Mouse (Mus musculus): ENCODE results near the gene Camta1. TPM values are rescaled to one million over a fixed set of nuclear protein-coding genes. Genes with fewer than 3 reads are reported as not detected.

Gene Camta1
- polyA plus RNA-seq, 1 experiment from 2014 or later = 61.9 TPM

- WGBS = 73% methylated on average over 4 of the region's 4 CpGs
Observed at GRCm38 (mm10) chr4:151655227-151655626, 206.4 kb downstream of the Camta1 start.

GRCm38 (mm10) chr4:151642418-151642817 is 219.3 kb downstream of the Camta1 start:
- H3K9ac ChIP-seq (ENCODE audit: low read length) = no peak overlapping the region
- no peak overlapping the region for H3K4me3 ChIP-seq (ENCODE audit: low read depth, low read length)
- TF ChIP-seq EP300 (optimal IDR thresholded peaks at IDR 0.05) (no peak), CTCF (IDR thresholded peaks at IDR 0.05; ENCODE audit: low read depth) (no peak)
- no peak overlapping the region for H3K4me2 ChIP-seq (replicated peaks; ENCODE audit: low read depth)
- no peaks in the 10 kb centered on the region for H3K9me3 ChIP-seq (ENCODE audit: control insufficient read depth, low read length)
- H3K36me3 ChIP-seq (ENCODE audit: control insufficient read depth, insufficient read depth, low read length) = no peaks in the 10 kb centered on the region
- ATAC-seq (ENCODE audit: low FRiP score, low TSS enrichment) = no peak
- 91% methylated on average over 2 of the region's 2 CpGs for WGBS
- H3K27ac ChIP-seq (replicated peaks) = no peak overlapping the region
- no peak for DNase-seq (ENCODE audit: low spot score)
- H3K4me1 ChIP-seq (replicated peaks; ENCODE audit: control insufficient read depth, insufficient read depth) = no peaks in the 10 kb centered on the region
- H3K27me3 ChIP-seq (ENCODE audit: control insufficient read depth, insufficient read depth, low read length) = no peaks in the 10 kb centered on the region

More at GRCm38 (mm10) chr4:151655227-151655626, 206.4 kb downstream of the Camta1 start:
- H3K4me1 ChIP-seq (replicated peaks; ENCODE audit: control insufficient read depth, insufficient read depth) = no peaks in the 10 kb centered on the region
- ATAC-seq (ENCODE audit: low FRiP score, low TSS enrichment) (no peak), DNase-seq (ENCODE audit: low spot score) (no peak)
- H3K27me3 ChIP-seq (ENCODE audit: control insufficient read depth, insufficient read depth, low read length) = no peaks in the 10 kb centered on the region
- no peak overlapping the region for H3K4me2 ChIP-seq (replicated peaks; ENCODE audit: low read depth)
- no peak overlapping the region for H3K27ac ChIP-seq (replicated peaks)
- no peak overlapping the region for H3K4me3 ChIP-seq (ENCODE audit: low read depth, low read length)
- H3K36me3 ChIP-seq (ENCODE audit: control insufficient read depth, insufficient read depth, low read length) = no peaks in the 10 kb centered on the region
- H3K9ac ChIP-seq (ENCODE audit: low read length) = no peak overlapping the region
- TF ChIP-seq EP300 (optimal IDR thresholded peaks at IDR 0.05) = no peak
- no peak for TF ChIP-seq CTCF (IDR thresholded peaks at IDR 0.05; ENCODE audit: low read depth)
- H3K9me3 ChIP-seq (ENCODE audit: control insufficient read depth, low read length) = no peaks in the 10 kb centered on the region

- DNase-seq (ENCODE audit: low spot score) = no peak
- no peaks in the 10 kb centered on the region for H3K36me3 ChIP-seq (ENCODE audit: control insufficient read depth, insufficient read depth, low read length)
- H3K4me3 ChIP-seq (ENCODE audit: low read depth, low read length) = no peak overlapping the region
- H3K4me2 ChIP-seq (replicated peaks; ENCODE audit: low read depth) = no peak overlapping the region
- H3K4me1 ChIP-seq (replicated peaks; ENCODE audit: control insufficient read depth, insufficient read depth) = no peaks in the 10 kb centered on the region
- TF ChIP-seq EP300 (optimal IDR thresholded peaks at IDR 0.05) (no peak), CTCF (IDR thresholded peaks at IDR 0.05; ENCODE audit: low read depth) (no peak)
- 72% methylated on average over 8 of the region's 8 CpGs for WGBS
- H3K9ac ChIP-seq (ENCODE audit: low read length) = no peak overlapping the region
- no peak overlapping the region for H3K27ac ChIP-seq (replicated peaks)
- no peaks in the 10 kb centered on the region for H3K27me3 ChIP-seq (ENCODE audit: control insufficient read depth, insufficient read depth, low read length)
- ATAC-seq (ENCODE audit: low FRiP score, low TSS enrichment) = no peak
- H3K9me3 ChIP-seq (ENCODE audit: control insufficient read depth, low read length) = no peaks in the 10 kb centered on the region
Observed at GRCm38 (mm10) chr4:151640971-151641370, 220.7 kb downstream of the Camta1 start.

- 11% methylated on average over 9 of the region's 9 CpGs for WGBS
- Histone ChIP-seq H3K4me3 (ENCODE audit: low read depth, low read length) (no peak overlapping the region), H3K27ac (replicated peaks) (no peak overlapping the region), H3K9me3 (ENCODE audit: control insufficient read depth, low read length) (no peaks in the 10 kb centered on the region), H3K4me2 (replicated peaks; ENCODE audit: low read depth) (no peak overlapping the region), H3K9ac (ENCODE audit: low read length) (no peak overlapping the region), H3K27me3 (ENCODE audit: control insufficient read depth, insufficient read depth, low read length) (no peaks in the 10 kb centered on the region), H3K36me3 (ENCODE audit: control insufficient read depth, insufficient read depth, low read length) (no peaks in the 10 kb centered on the region), H3K4me1 (replicated peaks; ENCODE audit: control insufficient read depth, insufficient read depth) (no peaks in the 10 kb centered on the region)
- ATAC-seq (ENCODE audit: low FRiP score, low TSS enrichment) (no peak), DNase-seq (ENCODE audit: low spot score) (peak; percentile 33)
- TF ChIP-seq CTCF (IDR thresholded peaks at IDR 0.05; ENCODE audit: low read depth) (peak; percentile 76), EP300 (optimal IDR thresholded peaks at IDR 0.05) (no peak)
Observed at GRCm38 (mm10) chr4:151638941-151639340, 222.7 kb downstream of the Camta1 start.

- Histone ChIP-seq H3K9me3 (ENCODE audit: control insufficient read depth, low read length) (no peaks in the 10 kb centered on the region), H3K27me3 (ENCODE audit: control insufficient read depth, insufficient read depth, low read length) (no peaks in the 10 kb centered on the region), H3K4me2 (replicated peaks; ENCODE audit: low read depth) (no peak overlapping the region), H3K4me3 (ENCODE audit: low read depth, low read length) (no peak overlapping the region), H3K27ac (replicated peaks) (no peak overlapping the region), H3K4me1 (replicated peaks; ENCODE audit: control insufficient read depth, insufficient read depth) (no peaks in the 10 kb centered on the region), H3K9ac (ENCODE audit: low read length) (no peak overlapping the region), H3K36me3 (ENCODE audit: control insufficient read depth, insufficient read depth, low read length) (no peaks in the 10 kb centered on the region)
- DNase-seq (ENCODE audit: low spot score) (no peak), ATAC-seq (ENCODE audit: low FRiP score, low TSS enrichment) (no peak)
- TF ChIP-seq CTCF (IDR thresholded peaks at IDR 0.05; ENCODE audit: low read depth) (no peak), EP300 (optimal IDR thresholded peaks at IDR 0.05) (no peak)
- 57% methylated on average over 9 of the region's 9 CpGs for WGBS
Observed at GRCm38 (mm10) chr4:151637348-151637747, 224.3 kb downstream of the Camta1 start.

GRCm38 (mm10) chr4:151634771-151635170 is 226.9 kb downstream of the Camta1 start:
- no peak for DNase-seq (ENCODE audit: low spot score)

More at GRCm38 (mm10) chr4:151634771-151635170, 226.9 kb downstream of the Camta1 start:
- Histone ChIP-seq H3K9ac (ENCODE audit: low read length) (no peak overlapping the region), H3K4me1 (replicated peaks; ENCODE audit: control insufficient read depth, insufficient read depth) (no peaks in the 10 kb centered on the region), H3K4me3 (ENCODE audit: low read depth, low read length) (no peak overlapping the region), H3K4me2 (replicated peaks; ENCODE audit: low read depth) (no peak overlapping the region), H3K27me3 (ENCODE audit: control insufficient read depth, insufficient read depth, low read length) (no peaks in the 10 kb centered on the region), H3K27ac (replicated peaks) (no peak overlapping the region), H3K36me3 (ENCODE audit: control insufficient read depth, insufficient read depth, low read length) (no peaks in the 10 kb centered on the region), H3K9me3 (ENCODE audit: control insufficient read depth, low read length) (no peaks in the 10 kb centered on the region)
- WGBS = 26% methylated on average over 6 of the region's 6 CpGs
- no peak for ATAC-seq (ENCODE audit: low FRiP score, low TSS enrichment)
- no peak for TF ChIP-seq EP300 (optimal IDR thresholded peaks at IDR 0.05)
- no peak for TF ChIP-seq CTCF (IDR thresholded peaks at IDR 0.05; ENCODE audit: low read depth)

Measured in stomach, postnatal 0 days (tissue).